Mouse (Mus musculus): ENCODE data around the gene Bhlhe41.
A peak's percentile ranks its signal among the peaks of the same experiment; 100 is the strongest.

Gene Bhlhe41

GRCm38 (mm10) chr6:145865289-145865885, at the start of gene Bhlhe41:
Bhlhe41 (minus strand) TSS chr6:145865558.
- peak; percentile 12 for DNase-seq (ENCODE audit: extremely low spot score, low read depth, low spot score)

GRCm38 (mm10) chr6:145912232-145912631, 46.9 kb upstream of the Bhlhe41 start:
- DNase-seq (ENCODE audit: extremely low spot score, low read depth, low spot score) = no peak

GRCm38 (mm10) chr6:145910469-145911426, 45.4 kb upstream of the Bhlhe41 start:
- no peak for DNase-seq (ENCODE audit: extremely low spot score, low read depth, low spot score)

- DNase-seq (ENCODE audit: extremely low spot score, low read depth, low spot score) = no peak
These were observed 44.6 kb upstream of the Bhlhe41 start for GRCm38 (mm10) chr6:145909943-145910342.

GRCm38 (mm10) chr6:145906096-145906890, 40.9 kb upstream of the Bhlhe41 start:
- DNase-seq (ENCODE audit: extremely low spot score, low read depth, low spot score) = no peak

- DNase-seq (ENCODE audit: extremely low spot score, low read depth, low spot score) = no peak
These were observed 39.3 kb upstream of the Bhlhe41 start for GRCm38 (mm10) chr6:145904616-145905015.

- DNase-seq (ENCODE audit: extremely low spot score, low read depth, low spot score) = no peak
These were observed 38.8 kb upstream of the Bhlhe41 start for GRCm38 (mm10) chr6:145904169-145904568.

GRCm38 (mm10) chr6:145894669-145895342, 29.4 kb upstream of the Bhlhe41 start:
- DNase-seq (ENCODE audit: extremely low spot score, low read depth, low spot score) = no peak

GRCm38 (mm10) chr6:145893366-145894021, 28.1 kb upstream of the Bhlhe41 start:
- no peak for DNase-seq (ENCODE audit: extremely low spot score, low read depth, low spot score)

- DNase-seq (ENCODE audit: extremely low spot score, low read depth, low spot score) = no peak
These were observed 27.3 kb upstream of the Bhlhe41 start for GRCm38 (mm10) chr6:145892381-145893265.

- DNase-seq (ENCODE audit: extremely low spot score, low read depth, low spot score) = no peak
These were observed 26.6 kb upstream of the Bhlhe41 start for GRCm38 (mm10) chr6:145891951-145892350.

GRCm38 (mm10) chr6:145887719-145888118, 22.4 kb upstream of the Bhlhe41 start:
- no peak for DNase-seq (ENCODE audit: extremely low spot score, low read depth, low spot score)

GRCm38 (mm10) chr6:145886277-145886676, 20.9 kb upstream of the Bhlhe41 start:
- DNase-seq (ENCODE audit: extremely low spot score, low read depth, low spot score) = no peak

GRCm38 (mm10) chr6:145885069-145885468, 19.7 kb upstream of the Bhlhe41 start:
- DNase-seq (ENCODE audit: extremely low spot score, low read depth, low spot score) = no peak

GRCm38 (mm10) chr6:145883668-145884067, 18.3 kb upstream of the Bhlhe41 start:
- DNase-seq (ENCODE audit: extremely low spot score, low read depth, low spot score) = no peak

- no peak for DNase-seq (ENCODE audit: extremely low spot score, low read depth, low spot score)
These were observed 17.7 kb upstream of the Bhlhe41 start for GRCm38 (mm10) chr6:145883010-145883409.

- no peak for DNase-seq (ENCODE audit: extremely low spot score, low read depth, low spot score)
These were observed 15.3 kb upstream of the Bhlhe41 start for GRCm38 (mm10) chr6:145880609-145881008.

GRCm38 (mm10) chr6:145876986-145877735, 11.8 kb upstream of the Bhlhe41 start:
- DNase-seq (ENCODE audit: extremely low spot score, low read depth, low spot score) = no peak

GRCm38 (mm10) chr6:145873354-145873753, 8.0 kb upstream of the Bhlhe41 start:
- DNase-seq (ENCODE audit: extremely low spot score, low read depth, low spot score) = no peak

All from hindlimb bud, embryonic 11.5 days (tissue).